Comparison of ENCODE assay signal across 8 mouse cellular contexts in genomic region chr19:23274054-23274724, GRCm38 (mm10). TPM values are rescaled to one million over a fixed set of nuclear protein-coding genes. Genes with fewer than 3 reads are reported as not detected.
DNase-seq lines count a peak whose midpoint lies in the region; ATAC-seq lines count a peak whose summit lies in the region.

No protein-coding gene starts in this region.

- peak overlapping the region; percentile 74 for H3K4me3 ChIP-seq in heart, embryonic 15.5 days
- H3K4me3 ChIP-seq in hindbrain, embryonic 13.5 days: peak overlapping the region; percentile 63
- peak overlapping the region; percentile 87 for H3K4me3 ChIP-seq in midbrain, embryonic 12.5 days

- H3K27me3 ChIP-seq in heart, embryonic 15.5 days: no peaks in the 10 kb centered on the region
- no peaks in the 10 kb centered on the region for H3K27me3 ChIP-seq in hindbrain, embryonic 13.5 days
- H3K27me3 ChIP-seq in midbrain, embryonic 12.5 days: no peaks in the 10 kb centered on the region

- ATAC-seq in heart, embryonic 15.5 days (replicated peaks; ENCODE audit: insufficient number of reproducible peaks, insufficient read depth, low FRiP score, low read depth): no peak
- peak; percentile 36; the same call in 1 of the 2 replicates for ATAC-seq in hindbrain, embryonic 13.5 days (ENCODE audit: low FRiP score)
- peak; percentile 52 for ATAC-seq in midbrain, embryonic 12.5 days (ENCODE audit: low FRiP score, low read depth)

- WGBS in heart, embryonic 15.5 days: 47% methylated on average over 4 of the region's 4 CpGs
- 64% methylated on average over 3 of the region's 4 CpGs for WGBS in hindbrain, embryonic 13.5 days
- WGBS in midbrain, embryonic 12.5 days: 48% methylated on average over 4 of the region's 4 CpGs

- H3K9ac ChIP-seq in heart, embryonic 15.5 days: no peak overlapping the region
- H3K9ac ChIP-seq in hindbrain, embryonic 13.5 days: peak overlapping the region; percentile 87; the same call in 1 of the 2 replicates
- H3K9ac ChIP-seq in midbrain, embryonic 12.5 days (replicated peaks): peak overlapping the region; percentile 90; the same call in 1 of the 2 replicates

- DNase-seq in heart, adult 9 months (ENCODE audit: low spot score in 2 of 2): no peak
- peak; percentile 11 for DNase-seq in MN1 (ENCODE audit: low spot score)
- no peak for DNase-seq in layer of hippocampus, adult 9-10 months (ENCODE audit: low spot score)
- no peak for DNase-seq in right cerebral cortex, postnatal 14 days
- no peak for DNase-seq in layer of hippocampus, postnatal 36 days

- peak overlapping the region; percentile 76 for H3K4me2 ChIP-seq in heart, embryonic 15.5 days
- H3K4me2 ChIP-seq in hindbrain, embryonic 13.5 days: peak overlapping the region; percentile 66
- peak overlapping the region; percentile 62 for H3K4me2 ChIP-seq in midbrain, embryonic 12.5 days (replicated peaks)

- H3K9me3 ChIP-seq in heart, embryonic 15.5 days (replicated peaks): no peaks in the 10 kb centered on the region
- H3K9me3 ChIP-seq in hindbrain, embryonic 13.5 days: no peaks in the 10 kb centered on the region
- H3K9me3 ChIP-seq in midbrain, embryonic 12.5 days: no peaks in the 10 kb centered on the region

- peaks cover 8% of the 10 kb centered on the region; the same call in 1 of the 2 replicates for H3K4me1 ChIP-seq in heart, embryonic 15.5 days (replicated peaks)
- peaks cover 21% of the 10 kb centered on the region for H3K4me1 ChIP-seq in hindbrain, embryonic 13.5 days (replicated peaks)
- peaks cover 8% of the 10 kb centered on the region for H3K4me1 ChIP-seq in midbrain, embryonic 12.5 days

- H3K27ac ChIP-seq in heart, embryonic 15.5 days: 0 out of 2 replicates have a peak overlapping the region, but pooled peaks have one; percentile 65
- H3K27ac ChIP-seq in hindbrain, embryonic 13.5 days: no peak overlapping the region
- peak overlapping the region; percentile 75; the same call in 1 of the 2 replicates for H3K27ac ChIP-seq in midbrain, embryonic 12.5 days (replicated peaks)

- H3K36me3 ChIP-seq in heart, embryonic 15.5 days: no peaks in the 10 kb centered on the region
- no peaks in the 10 kb centered on the region for H3K36me3 ChIP-seq in hindbrain, embryonic 13.5 days
- H3K36me3 ChIP-seq in midbrain, embryonic 12.5 days: no peaks in the 10 kb centered on the region

RNA-seq across cellular contexts. Expression of gene Smc5, which starts 0.5 kb away (rescaled TPM):
- polyA plus RNA-seq in heart, embryonic 15.5 days (2015; fragmentation: Nextera tagmentation; extraction: Ambion mirVana): 20.0 and 21.2 TPM in 2 replicates
- 29.0 and 29.3 TPM in 2 replicates for polyA plus RNA-seq in hindbrain, embryonic 13.5 days (2015; fragmentation: Nextera tagmentation; extraction: Ambion mirVana)
- polyA plus RNA-seq in midbrain, embryonic 12.5 days (2016; fragmentation: Nextera tagmentation; extraction: Ambion mirVana): 47.6 and 55.6 TPM in 2 replicates
- total RNA-seq in layer of hippocampus, postnatal 36 days (2021): 10 to 100 TPM; 34.0 to 39.8 TPM
